Mouse (Mus musculus): ENCODE measurements around the gene Znrd1.
"Not testable (repeated sequence)": the region's sequence is repeated elsewhere in the genome, so short reads cannot be mapped to it uniquely, and the experiment has no call there.

Znrd1 gene

DNA sequence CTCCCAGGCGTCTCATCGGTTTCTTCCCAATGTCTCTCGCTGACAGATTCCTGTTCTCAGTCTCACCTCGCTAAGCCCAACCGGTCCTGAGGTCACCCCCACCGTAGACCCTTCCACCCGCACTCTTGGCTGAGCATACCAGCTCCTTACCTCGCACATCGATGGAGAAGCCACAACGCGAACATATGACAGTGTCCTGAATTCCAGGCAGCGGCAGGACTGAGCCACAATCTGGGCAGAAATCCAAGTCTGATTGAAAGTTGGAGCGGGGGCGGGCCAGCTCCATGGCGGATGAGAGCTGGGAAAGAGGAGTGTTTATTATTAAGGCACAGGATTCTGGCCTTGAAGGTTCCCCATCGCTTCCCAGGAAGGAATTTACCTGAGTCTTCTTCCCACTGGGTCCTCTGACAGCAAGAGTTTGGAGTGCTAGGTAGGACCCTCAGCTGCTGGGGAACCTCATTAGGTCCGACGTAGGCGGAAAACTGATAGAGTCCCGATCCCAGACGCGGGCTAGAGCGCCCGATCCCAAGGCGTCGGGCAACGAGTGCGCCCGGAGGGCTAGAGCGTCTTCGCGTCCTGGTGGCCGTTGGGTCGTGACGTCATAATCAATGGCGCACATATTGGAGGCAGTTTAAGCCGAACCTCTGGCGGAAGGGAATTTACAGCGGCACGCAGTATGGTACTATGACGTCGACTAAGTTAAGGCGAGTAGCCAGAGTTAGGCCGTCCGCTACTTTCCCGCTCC is at the start of gene Znrd1, which contains the start of gene Znrd1as:
Znrd1 (minus strand) TSS at position 561 of the 745 bp plus-strand sequence.
Znrd1as (plus strand) TSS at position 594 of the 745 bp plus-strand sequence.
- peak; percentile 92 for DNase-seq (ENCODE audit: low spot score)

DNA sequence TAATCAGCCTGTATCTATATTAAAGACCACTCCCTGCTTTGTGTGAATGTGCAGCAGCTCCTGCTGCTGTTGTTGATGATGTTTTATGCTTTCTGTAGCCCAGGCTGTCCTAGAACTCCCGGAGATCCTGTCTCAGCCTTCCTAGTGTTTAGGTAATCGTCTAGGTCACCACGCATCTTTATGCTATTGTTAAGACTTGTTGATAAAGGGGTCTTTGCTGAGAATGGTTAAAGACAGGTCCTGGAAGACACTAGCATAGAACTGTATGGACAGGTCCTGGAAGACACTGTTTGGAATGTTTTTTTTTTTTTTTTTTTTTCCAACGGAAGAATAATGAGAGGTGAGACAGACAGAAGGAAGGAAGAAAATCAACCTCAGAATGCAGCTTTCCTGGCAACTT is 45.0 kb upstream of the Znrd1 start:
- DNase-seq (ENCODE audit: low spot score), result no peak

DNA sequence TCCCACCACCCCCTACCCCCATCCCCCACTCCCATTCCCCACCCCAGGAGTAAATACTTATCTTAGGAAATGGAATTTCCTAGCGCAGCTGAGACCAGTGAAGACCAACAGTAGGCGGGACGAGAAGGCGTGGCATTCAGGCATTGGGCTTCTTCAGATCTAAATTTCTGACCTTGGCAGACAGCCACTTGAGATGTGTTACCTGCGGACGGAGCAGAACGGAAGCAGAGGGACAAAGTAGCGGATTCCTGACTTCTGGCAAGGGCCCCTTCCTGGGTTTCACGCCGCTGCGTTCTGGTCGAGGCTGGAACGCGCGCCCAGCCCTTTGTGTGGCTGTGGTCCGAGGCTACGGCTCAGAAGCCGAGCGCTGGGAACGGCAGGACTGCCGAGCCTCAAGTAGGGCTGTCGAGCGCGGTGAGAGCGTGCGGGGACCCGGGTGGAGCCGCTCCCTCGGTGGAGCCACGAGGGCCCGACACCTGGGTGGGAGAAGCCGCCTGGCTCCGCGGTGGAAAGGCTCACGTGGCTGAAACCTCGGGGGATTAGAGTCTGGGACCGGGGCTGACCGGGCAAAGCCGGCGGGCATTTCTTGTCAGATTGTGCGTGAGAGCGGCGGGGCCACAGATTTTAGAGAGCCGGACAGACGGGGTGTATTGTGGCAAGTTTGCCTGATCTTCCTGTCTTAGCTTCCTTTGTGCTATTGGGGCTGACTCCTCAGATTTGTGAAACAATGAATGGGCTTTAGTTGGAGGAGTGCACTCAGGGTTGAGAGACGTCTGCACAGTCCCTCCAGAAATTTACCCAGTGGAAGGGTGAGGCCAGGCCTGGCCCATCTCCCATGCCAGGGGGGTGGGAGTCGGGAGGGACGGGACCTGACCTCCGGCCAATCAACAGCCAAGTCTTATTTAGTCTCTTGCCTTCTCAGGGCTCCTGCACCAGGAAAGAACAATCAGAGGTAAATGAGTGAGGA is 44.3 kb upstream of the Znrd1 start:
- DNase-seq (ENCODE audit: low spot score), result peak; percentile 49

DNA sequence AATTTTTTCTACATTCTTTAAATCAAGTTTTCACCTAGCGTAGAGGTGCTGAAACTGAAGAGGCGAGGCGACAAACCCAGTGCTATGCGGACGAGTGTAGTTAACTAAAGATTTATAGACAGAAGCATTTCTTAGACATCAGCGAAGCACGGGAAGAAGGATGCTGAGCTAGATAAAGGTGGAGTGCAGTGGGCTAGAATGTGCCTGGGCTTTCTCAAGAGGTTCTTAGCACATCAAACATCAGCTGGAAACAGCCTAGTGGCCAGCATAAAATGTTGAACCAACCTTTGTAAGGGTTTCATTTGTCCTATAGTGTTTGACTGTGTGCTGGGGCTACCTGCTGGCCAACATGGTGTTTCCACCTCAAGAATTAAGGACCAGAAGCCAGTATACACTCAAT is 42.5 kb upstream of the Znrd1 start, which contains the start of gene Zfp57:
Zfp57 (plus strand) TSS at position 301 of the 400 bp plus-strand sequence.
- DNase-seq (ENCODE audit: low spot score), result no peak

DNA sequence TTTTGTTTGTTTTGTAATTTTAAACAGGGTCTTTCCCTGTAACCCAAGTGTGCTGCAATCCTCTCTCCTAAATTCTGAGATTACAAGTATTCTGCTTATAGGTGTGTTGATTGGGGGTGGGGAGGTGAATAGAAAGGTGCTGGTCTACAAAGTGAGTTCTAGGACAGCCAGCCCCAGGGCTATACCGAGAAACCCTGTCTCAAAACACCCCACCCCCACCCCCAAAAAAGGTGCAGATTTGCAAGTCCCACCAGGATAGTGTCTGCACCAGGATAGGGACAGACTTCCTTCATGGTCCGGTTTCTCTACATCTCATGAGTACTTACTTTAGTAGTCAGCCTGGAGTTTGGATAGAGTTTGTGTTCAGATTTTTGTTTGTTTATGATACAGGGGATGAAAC is 40.1 kb upstream of the Znrd1 start:
- no peak for DNase-seq (ENCODE audit: low spot score)

DNA sequence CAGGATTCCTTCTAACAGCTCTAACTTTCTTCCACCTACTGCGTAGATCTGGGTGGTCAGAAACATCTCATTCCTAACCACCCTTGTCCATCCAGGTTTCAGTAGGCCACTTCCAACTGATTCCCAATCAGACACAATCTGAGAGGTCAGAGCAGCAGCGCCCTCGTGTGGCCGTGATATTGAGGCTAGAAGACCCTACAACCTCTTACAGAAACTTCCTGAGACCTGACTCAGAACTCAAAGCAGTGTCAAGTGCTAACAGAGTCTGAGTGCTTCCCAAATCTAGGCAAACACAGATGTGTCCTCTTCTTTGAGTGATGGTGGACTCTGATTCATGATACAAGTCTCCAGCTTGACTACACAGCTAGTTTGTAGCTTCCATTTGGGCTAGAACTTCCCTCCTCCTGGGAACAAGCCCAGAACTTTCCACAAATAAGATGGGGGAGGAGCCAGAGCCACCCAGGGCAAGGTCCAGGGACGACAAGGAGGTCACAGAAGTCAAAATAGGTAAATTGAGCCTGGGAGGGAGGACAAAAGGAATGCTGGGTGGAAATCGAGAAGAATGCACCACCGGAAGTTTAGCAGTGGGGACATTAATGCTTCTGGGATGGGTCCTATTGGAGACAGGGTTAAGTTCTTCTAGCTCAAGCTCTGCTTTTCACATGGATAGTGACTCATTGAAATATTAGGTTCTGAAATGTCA is 38.8 kb upstream of the Znrd1 start:
- peak; percentile 73 for DNase-seq (ENCODE audit: low spot score)

DNA sequence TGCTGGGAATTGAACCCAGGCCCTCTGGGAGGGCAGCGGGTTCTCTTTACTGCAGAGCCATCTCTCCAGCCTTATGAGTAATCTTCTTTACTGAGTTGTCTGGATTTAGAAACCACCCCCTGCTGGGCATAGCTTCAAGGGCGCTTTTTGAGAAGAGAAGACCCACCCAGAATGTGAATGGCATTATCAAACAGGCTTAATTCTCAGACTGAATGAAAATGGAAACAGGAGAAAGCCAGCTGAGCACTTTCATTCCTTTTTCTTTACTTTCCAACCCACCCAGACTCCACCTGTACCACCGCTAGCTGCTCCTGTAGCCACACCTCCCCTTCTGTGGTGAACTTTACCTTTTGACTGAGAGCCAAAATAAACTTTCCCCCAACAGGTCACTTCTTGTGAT is 37.1 kb upstream of the Znrd1 start:
- DNase-seq (ENCODE audit: low spot score), result no peak

DNA sequence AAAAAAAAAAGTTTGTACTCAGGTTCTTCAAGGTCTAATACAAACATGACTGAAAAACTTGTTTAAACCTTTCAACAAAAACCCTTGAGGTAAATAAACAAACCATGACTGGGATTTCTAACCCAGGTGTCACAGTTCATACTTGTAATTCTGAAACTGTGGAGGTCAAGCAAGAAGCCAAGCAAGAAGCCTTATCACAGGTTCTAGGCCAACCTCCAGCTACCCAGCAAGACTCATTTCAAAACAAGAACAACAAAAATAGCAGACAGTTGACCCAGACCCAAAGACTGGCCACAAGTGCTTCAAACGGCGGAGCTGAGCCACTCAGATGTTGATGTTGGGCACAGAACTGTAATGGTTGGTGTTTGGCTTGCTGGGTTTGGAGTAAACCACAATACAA is 36.2 kb upstream of the Znrd1 start:
- DNase-seq (ENCODE audit: low spot score), result no peak

DNA sequence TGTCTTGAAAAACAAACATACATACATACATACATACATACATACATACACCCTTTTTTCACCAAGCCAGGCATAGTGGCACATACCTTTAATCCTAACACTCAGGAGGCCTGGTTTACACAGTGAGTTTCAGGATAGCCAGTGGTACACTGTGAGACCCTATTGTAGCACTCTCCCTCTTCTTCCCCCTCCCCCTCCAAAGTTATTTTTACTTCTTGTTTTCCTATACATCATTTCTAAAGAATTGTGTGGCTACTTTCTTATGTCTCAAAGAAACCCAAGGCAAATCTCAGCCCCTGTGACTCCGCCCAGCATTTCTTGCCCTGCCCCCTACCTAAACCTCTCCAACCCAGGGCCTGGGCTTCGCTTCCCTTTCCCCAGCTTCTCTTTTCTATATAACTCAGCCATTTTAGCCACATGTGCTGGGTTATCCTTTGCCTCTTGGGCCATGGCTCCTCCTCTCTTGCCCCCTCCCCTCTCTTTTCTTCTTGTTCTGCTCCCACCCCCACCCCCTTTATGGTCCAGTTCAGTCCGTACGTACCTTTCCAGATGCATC is 35.5 kb upstream of the Znrd1 start:
- DNase-seq (ENCODE audit: low spot score), result no peak

DNA sequence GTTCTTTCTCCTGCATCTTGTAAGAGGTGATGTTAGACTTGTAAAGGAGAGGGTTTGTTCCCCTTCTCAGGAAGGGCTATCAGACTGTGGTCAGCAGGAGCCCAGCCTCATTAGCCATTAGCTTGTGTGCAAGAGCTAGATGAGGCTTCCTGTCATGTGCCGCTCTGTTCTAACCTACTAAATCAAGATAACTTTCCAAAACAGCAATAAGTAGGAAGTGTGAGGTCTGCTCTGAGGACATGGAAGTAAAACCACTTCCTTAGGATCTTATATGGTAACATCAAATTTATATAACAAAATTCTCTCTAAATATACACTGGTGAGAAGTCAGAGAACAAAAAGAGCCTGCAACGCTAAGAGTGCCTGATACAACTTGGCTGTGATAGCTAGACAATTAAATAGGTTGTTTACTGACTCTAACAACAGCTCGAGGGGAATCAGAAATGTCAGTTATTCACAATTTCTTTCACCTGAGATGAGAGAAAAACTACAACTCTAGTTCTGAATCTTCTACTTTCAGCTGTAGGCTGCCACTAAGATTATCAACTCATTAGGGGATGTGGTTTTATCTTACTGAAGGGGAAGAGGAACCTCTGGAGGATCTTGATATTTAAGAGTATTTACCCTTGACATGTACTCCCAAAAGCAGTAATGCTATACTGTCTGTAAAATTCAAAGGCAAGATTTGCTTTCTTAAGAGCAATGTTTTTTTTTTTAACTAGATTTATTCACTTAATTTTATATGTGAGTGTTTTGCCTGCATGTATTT is 34.2 kb upstream of the Znrd1 start:
- DNase-seq (ENCODE audit: low spot score), result no peak

DNA sequence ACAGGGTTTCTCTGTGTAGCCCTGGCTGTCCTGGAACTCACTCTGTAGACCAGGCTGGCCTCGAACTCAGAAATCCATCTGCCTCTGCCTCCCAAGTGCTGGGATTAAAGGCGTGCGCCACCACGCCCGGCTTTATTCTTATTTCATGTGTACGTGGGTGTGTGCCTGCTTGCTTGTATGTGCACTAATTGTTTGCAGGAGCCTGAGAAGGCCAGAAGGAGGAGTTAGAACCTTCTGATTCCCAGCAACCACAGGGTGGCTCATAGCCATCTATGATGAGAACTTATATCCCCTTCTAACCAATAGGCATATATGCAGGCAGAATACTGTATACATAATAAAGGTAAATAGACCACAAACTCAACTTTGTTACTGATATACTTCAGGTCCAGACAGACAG is 32.3 kb upstream of the Znrd1 start:
- DNase-seq (ENCODE audit: low spot score), result not testable (repeated sequence)

DNA sequence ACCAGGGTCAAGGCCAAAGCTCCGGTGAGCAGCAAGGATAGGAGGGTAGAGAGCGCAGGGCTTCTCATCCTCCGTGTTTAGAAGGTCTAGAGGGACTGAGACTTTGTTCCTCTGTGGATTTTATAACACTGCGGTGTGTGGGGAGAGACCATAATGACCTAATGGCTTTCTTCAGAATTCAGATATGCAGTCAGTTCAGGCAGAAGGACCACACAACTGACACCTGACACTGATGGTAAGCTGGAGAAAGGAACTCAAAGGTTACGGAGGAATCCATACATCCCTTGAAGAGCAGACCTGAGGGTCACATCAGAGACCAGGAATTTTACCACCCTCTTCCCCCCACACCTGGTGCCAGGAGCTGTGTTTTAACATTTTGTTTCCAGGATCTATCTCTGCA is 31.1 kb upstream of the Znrd1 start, which contains the start of gene H2-M5:
H2-M5 (minus strand) TSS at position 101 of the 400 bp plus-strand sequence.
- no peak for DNase-seq (ENCODE audit: low spot score)

DNA sequence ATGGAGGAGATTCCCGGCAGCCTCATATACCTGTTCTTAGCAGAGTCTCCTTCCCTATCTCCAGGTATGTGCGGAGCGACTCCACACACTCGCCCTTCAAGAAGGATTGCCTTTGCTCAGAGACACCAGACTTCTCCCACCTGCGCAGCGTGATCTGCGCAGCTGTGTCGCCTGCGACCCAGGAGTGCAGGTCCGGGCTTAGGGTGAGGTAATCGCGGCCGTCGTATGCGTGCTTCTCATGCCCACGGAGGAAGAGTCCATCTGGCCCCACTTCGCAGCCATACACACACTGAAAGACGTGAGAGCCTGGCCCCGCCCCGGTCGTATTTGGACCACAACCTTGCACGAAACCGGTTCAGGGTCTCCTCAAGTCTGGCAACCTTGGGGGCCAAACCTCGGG is 30.1 kb upstream of the Znrd1 start:
- DNase-seq (ENCODE audit: low spot score), result no peak

DNA sequence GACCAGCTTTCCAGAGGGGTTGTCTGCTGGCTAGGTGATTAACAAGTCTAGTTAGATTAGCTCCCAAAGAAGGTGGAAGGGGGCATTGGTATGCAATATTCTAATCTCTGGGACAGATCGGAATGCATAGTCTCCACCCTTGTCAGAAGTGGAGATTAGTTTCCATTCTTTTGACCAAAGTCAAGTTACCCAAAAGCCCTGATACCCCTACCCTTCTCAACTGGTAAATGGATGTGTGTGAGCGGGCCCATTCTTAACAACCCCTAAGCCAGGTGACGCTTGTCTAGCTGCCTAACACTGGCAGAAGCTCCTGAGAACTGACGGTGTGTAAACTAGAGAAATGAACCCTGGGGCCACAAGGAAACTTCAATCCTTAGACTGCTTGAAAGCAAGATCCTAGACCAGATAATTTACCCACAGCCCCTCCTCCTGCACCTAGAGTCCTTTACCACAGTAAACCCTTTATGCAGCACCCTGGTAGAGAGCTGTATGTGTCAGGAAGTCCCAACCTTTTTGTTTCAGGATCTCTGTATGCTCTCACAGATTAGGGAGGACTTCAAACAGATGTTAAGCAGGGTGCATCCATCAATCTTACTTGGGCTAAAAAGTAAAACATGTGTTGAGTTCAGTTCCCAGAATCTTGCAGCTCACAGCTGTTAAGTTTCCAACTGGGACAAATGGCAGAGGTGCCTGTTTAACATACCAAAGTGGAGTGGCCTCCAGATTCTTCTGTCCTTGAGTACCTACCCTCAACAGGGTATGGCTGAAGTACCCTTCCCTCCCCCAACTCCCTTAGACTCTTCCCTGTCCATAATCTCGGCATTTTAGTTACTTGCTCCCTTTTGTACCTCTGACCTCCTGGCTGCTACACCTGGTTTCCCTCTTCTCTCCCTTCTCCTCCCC is 24.1 kb upstream of the Znrd1 start:
- DNase-seq (ENCODE audit: low spot score), result no peak

DNA sequence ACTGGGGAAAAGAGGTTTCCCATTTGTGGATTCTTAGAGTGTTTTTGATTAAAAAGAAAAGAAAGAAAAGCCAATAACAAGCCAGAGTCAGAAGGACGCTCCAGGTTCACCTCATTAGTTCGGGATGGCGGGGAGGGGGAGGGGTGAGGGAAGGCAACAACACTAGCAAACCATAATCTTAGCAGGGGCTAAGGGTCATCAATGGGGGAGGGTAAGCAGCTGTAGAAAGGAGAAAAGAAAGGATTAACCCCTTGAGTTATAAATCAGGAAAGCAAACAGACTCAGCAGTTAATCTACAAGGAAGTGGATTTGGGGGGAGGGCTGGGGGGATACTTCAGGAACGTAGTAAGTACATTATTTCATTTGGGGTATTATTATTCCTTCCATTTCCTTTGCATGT is 23.5 kb upstream of the Znrd1 start:
- DNase-seq (ENCODE audit: low spot score), result no peak

DNA sequence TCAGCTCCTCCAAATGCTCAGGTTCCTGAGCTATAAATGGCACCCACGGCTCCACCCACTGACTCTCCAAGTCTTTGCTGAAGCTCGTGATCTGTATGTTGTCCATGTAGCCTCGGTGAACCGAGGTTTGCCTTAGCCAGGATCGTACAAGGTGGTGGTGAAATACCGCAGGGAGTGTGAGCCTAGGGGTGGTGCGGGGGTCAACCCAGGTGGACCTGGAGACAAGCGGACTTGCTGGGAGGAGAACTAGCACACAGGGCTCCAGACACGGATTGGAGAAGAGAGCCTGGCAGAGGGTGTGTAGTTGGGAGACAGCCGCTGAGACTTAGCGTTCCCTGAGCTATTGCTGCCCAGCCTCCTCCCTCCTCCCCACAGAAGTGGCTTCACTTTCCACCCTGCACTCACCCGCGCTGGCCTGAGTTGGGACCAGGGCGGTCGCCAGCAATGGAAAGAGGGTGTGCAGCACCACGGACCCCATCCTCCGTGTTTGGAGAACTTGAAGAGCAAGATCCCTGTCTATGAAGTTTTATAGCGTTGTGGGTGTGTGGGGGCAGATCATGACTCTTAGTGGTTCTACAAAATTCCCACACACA is 23.0 kb upstream of the Znrd1 start, which contains the start of gene 2410137M14Rik:
2410137M14Rik (minus strand) TSS at position 17 of the 593 bp plus-strand sequence.
- DNase-seq (ENCODE audit: low spot score), result peak; percentile 6

DNA sequence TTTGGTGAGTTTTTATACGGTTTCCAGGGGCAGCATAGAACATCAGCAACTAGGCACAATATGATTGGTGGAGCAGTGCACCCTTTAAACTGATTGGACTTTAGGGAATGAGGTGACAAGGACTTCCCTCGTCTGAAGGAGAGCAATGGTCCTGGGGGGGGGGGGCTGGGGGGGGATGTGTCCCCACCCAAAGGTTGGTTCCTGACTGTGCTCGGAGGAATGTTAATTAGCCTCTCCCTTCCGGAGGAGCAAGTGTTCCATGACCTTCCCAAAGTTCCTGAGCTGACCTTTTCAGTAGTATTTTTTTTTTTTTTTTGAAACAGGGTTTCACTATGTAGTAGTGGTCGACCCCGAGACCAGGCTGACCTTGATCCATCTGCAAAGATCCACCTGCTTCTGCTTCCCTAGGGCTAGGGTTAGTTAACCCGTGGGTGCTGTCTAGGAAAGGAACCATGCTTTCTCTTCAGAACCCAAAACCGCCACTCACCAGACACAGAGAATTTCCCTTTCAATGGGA is 15.0 kb upstream of the Znrd1 start:
- no peak for DNase-seq (ENCODE audit: low spot score)

DNA sequence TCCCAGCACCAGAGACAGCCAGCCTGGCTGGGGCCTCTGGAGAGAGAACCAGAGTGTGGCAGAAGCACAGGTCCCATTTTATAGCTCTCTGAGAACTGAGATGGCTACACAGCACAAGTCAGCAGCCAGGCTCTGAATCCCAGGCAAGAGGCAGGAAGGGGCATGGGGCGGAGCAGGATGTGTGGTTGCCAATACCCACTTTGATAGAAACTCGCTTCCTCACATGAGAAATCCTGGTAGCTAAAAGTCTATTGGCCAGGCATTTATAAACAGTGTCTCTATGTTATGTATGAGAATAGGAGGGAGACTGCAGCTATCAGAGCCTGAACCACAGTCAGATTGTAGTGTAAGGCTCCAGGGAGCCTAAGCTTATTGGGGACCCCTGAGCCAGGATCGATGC is 14.4 kb upstream of the Znrd1 start:
- DNase-seq (ENCODE audit: low spot score), result no peak

DNA sequence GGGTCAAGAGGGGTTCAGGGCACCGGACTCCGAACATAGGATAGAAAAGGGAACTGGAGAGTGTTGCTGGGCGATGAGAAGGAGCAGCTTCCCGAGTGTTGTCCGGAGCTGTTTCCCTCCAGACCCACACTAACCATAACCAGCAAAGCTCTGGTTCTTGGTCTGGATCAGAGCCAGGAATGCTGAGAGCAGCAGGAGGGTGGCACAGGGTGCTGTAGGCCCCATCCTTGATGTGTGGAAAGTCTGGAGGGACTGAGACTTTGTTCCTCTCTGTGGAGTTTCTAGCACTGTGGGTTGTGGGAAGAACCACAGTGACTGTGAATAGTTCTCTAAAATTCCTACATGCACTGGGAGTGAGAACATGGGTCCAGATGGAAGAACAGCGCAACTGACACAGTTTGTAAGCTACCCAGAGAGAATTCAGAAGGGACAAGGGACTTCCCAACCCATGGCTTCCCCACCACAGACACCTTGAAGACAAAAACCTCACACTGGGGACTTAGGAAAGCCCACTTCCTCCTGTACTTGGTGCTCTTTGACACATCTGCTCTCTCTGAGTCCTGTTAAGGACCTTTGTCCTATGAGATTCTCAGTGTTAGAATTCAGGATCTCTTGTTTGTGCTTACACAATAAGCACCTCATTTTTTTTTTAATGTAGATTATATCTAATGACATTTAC is 13.0 kb upstream of the Znrd1 start:
- DNase-seq (ENCODE audit: low spot score), result no peak

All from ovary, postnatal 36 days (tissue).